Mouse (Mus musculus): ENCODE results near the gene Arhgef39. TPM values are rescaled to one million over a fixed set of nuclear protein-coding genes. Genes with fewer than 3 reads are reported as not detected.

Gene Arhgef39
- polyA plus RNA-seq, 1 experiment from 2014 or later = 34.8 TPM

- DNase-seq (ENCODE audit: low spot score) (no peak), ATAC-seq (ENCODE audit: low FRiP score) (no peak)
- Histone ChIP-seq H3K27me3 (ENCODE audit: control insufficient read depth, insufficient read depth, low read length) (no peaks in the 10 kb centered on the region), H3K36me3 (ENCODE audit: control insufficient read depth, insufficient read depth, low read length) (no peaks in the 10 kb centered on the region), H3K9me3 (ENCODE audit: control insufficient read depth, low read length) (no peaks in the 10 kb centered on the region), H3K4me1 (replicated peaks; ENCODE audit: control insufficient read depth, insufficient read depth, low read length) (no peaks in the 10 kb centered on the region), H3K4me3 (ENCODE audit: low read depth, low read length) (no peak overlapping the region), H3K9ac (ENCODE audit: low read depth, low read length) (no peak overlapping the region), H3K27ac (ENCODE audit: low read depth, low read length) (no peak overlapping the region), H3K4me2 (replicated peaks; ENCODE audit: low read depth, low read length) (no peak overlapping the region)
- WGBS = 87% methylated on average over 6 of the region's 6 CpGs
These were observed 33.6 kb downstream of the Arhgef39 start for GRCm38 (mm10) chr4:43465935-43466334.

- no peak for ATAC-seq (ENCODE audit: low FRiP score)
These were observed 36.4 kb downstream of the Arhgef39 start for GRCm38 (mm10) chr4:43463102-43463501.

GRCm38 (mm10) chr4:43457124-43457523 is 42.4 kb downstream of the Arhgef39 start:
- H3K27ac ChIP-seq (ENCODE audit: low read depth, low read length) = no peak overlapping the region
- WGBS = 15% methylated on average over 8 of the region's 8 CpGs
- DNase-seq (ENCODE audit: low spot score) (no peak), ATAC-seq (ENCODE audit: low FRiP score) (no peak)
- H3K9ac ChIP-seq (ENCODE audit: low read depth, low read length) = no peak overlapping the region
- H3K9me3 ChIP-seq (ENCODE audit: control insufficient read depth, low read length) = no peaks in the 10 kb centered on the region
- peaks cover 4% of the 10 kb centered on the region; the same call in 1 of the 2 replicates for H3K4me1 ChIP-seq (replicated peaks; ENCODE audit: control insufficient read depth, insufficient read depth, low read length)
- H3K27me3 ChIP-seq (ENCODE audit: control insufficient read depth, insufficient read depth, low read length) = peaks cover 8% of the 10 kb centered on the region; the same call in 1 of the 2 replicates
- H3K4me2 ChIP-seq (replicated peaks; ENCODE audit: low read depth, low read length) = no peak overlapping the region
- no peaks in the 10 kb centered on the region for H3K36me3 ChIP-seq (ENCODE audit: control insufficient read depth, insufficient read depth, low read length)
- H3K4me3 ChIP-seq (ENCODE audit: low read depth, low read length) = no peak overlapping the region

More at GRCm38 (mm10) chr4:43463102-43463501, 36.4 kb downstream of the Arhgef39 start:
- no peak overlapping the region for H3K9ac ChIP-seq (ENCODE audit: low read depth, low read length)
- no peak overlapping the region for H3K4me3 ChIP-seq (ENCODE audit: low read depth, low read length)
- no peaks in the 10 kb centered on the region for H3K27me3 ChIP-seq (ENCODE audit: control insufficient read depth, insufficient read depth, low read length)
- H3K9me3 ChIP-seq (ENCODE audit: control insufficient read depth, low read length) = no peaks in the 10 kb centered on the region
- H3K27ac ChIP-seq (ENCODE audit: low read depth, low read length) = no peak overlapping the region
- no peaks in the 10 kb centered on the region for H3K36me3 ChIP-seq (ENCODE audit: control insufficient read depth, insufficient read depth, low read length)
- no peak for DNase-seq (ENCODE audit: low spot score)
- H3K4me1 ChIP-seq (replicated peaks; ENCODE audit: control insufficient read depth, insufficient read depth, low read length) = no peaks in the 10 kb centered on the region
- 94% methylated on average over 5 of the region's 5 CpGs for WGBS
- no peak overlapping the region for H3K4me2 ChIP-seq (replicated peaks; ENCODE audit: low read depth, low read length)

GRCm38 (mm10) chr4:43456470-43456869 is 43.0 kb downstream of the Arhgef39 start:
- DNase-seq (ENCODE audit: low spot score) (no peak), ATAC-seq (ENCODE audit: low FRiP score) (no peak)
- no peak overlapping the region for H3K9ac ChIP-seq (ENCODE audit: low read depth, low read length)
- H3K4me2 ChIP-seq (replicated peaks; ENCODE audit: low read depth, low read length) = no peak overlapping the region
- no peak overlapping the region for H3K4me3 ChIP-seq (ENCODE audit: low read depth, low read length)
- H3K27me3 ChIP-seq (ENCODE audit: control insufficient read depth, insufficient read depth, low read length) = peaks cover 8% of the 10 kb centered on the region; the same call in 1 of the 2 replicates
- WGBS = 31% methylated on average over 4 of the region's 4 CpGs
- H3K27ac ChIP-seq (ENCODE audit: low read depth, low read length) = no peak overlapping the region
- peaks cover 4% of the 10 kb centered on the region; the same call in 1 of the 2 replicates for H3K4me1 ChIP-seq (replicated peaks; ENCODE audit: control insufficient read depth, insufficient read depth, low read length)
- no peaks in the 10 kb centered on the region for H3K9me3 ChIP-seq (ENCODE audit: control insufficient read depth, low read length)
- H3K36me3 ChIP-seq (ENCODE audit: control insufficient read depth, insufficient read depth, low read length) = no peaks in the 10 kb centered on the region

- peaks cover 4% of the 10 kb centered on the region; the same call in 1 of the 2 replicates for H3K4me1 ChIP-seq (replicated peaks; ENCODE audit: control insufficient read depth, insufficient read depth, low read length)
- no peaks in the 10 kb centered on the region for H3K36me3 ChIP-seq (ENCODE audit: control insufficient read depth, insufficient read depth, low read length)
- peaks cover 8% of the 10 kb centered on the region; the same call in 1 of the 2 replicates for H3K27me3 ChIP-seq (ENCODE audit: control insufficient read depth, insufficient read depth, low read length)
- DNase-seq (ENCODE audit: low spot score) (peak; percentile 32), ATAC-seq (ENCODE audit: low FRiP score) (no peak)
- peak within 1 kb of the TSS; percentile 20 for H3K4me3 ChIP-seq (ENCODE audit: low read depth, low read length)
- H3K9ac ChIP-seq (ENCODE audit: low read depth, low read length) = peak within 1 kb of the TSS; percentile 34; the same call in 1 of the 2 replicates
- no peak within 1 kb of the TSS for H3K27ac ChIP-seq (ENCODE audit: low read depth, low read length)
- 35% methylated on average over 20 of the region's 20 CpGs for WGBS
- no peaks in the 10 kb centered on the region for H3K9me3 ChIP-seq (ENCODE audit: control insufficient read depth, low read length)
- peak within 1 kb of the TSS; percentile 41 for H3K4me2 ChIP-seq (replicated peaks; ENCODE audit: low read depth, low read length)
These were observed 45.3 kb downstream of the Arhgef39 start, which contains the start of gene Cd72 for GRCm38 (mm10) chr4:43454041-43454836. Gene Cd72 (minus strand): TSS chr4:43454628.

GRCm38 (mm10) chr4:43453413-43453812 is 46.1 kb downstream of the Arhgef39 start:
- Histone ChIP-seq H3K9ac (ENCODE audit: low read depth, low read length) (peak overlapping the region; percentile 34; the same call in 1 of the 2 replicates), H3K36me3 (ENCODE audit: control insufficient read depth, insufficient read depth, low read length) (no peaks in the 10 kb centered on the region), H3K4me1 (replicated peaks; ENCODE audit: control insufficient read depth, insufficient read depth, low read length) (peaks cover 4% of the 10 kb centered on the region; the same call in 1 of the 2 replicates), H3K4me2 (replicated peaks; ENCODE audit: low read depth, low read length) (peak overlapping the region; percentile 41), H3K27ac (ENCODE audit: low read depth, low read length) (no peak overlapping the region), H3K27me3 (ENCODE audit: control insufficient read depth, insufficient read depth, low read length) (peaks cover 8% of the 10 kb centered on the region; the same call in 1 of the 2 replicates), H3K9me3 (ENCODE audit: control insufficient read depth, low read length) (no peaks in the 10 kb centered on the region), H3K4me3 (ENCODE audit: low read depth, low read length) (peak overlapping the region; percentile 20)
- peak; percentile 49 for DNase-seq (ENCODE audit: low spot score)
- 0 out of 2 replicates have a peak, but pooled peaks have one; percentile 45 for ATAC-seq (ENCODE audit: low FRiP score)
- 2% methylated on average over 18 of the region's 18 CpGs for WGBS

GRCm38 (mm10) chr4:43452315-43452714 is 47.2 kb downstream of the Arhgef39 start:
- H3K4me2 ChIP-seq (replicated peaks; ENCODE audit: low read depth, low read length) = no peak overlapping the region
- WGBS = 63% methylated on average over 11 of the region's 11 CpGs
- H3K9me3 ChIP-seq (ENCODE audit: control insufficient read depth, low read length) = no peaks in the 10 kb centered on the region
- H3K36me3 ChIP-seq (ENCODE audit: control insufficient read depth, insufficient read depth, low read length) = no peaks in the 10 kb centered on the region
- peaks cover 8% of the 10 kb centered on the region; the same call in 1 of the 2 replicates for H3K27me3 ChIP-seq (ENCODE audit: control insufficient read depth, insufficient read depth, low read length)
- no peak for DNase-seq (ENCODE audit: low spot score)
- peaks cover 4% of the 10 kb centered on the region; the same call in 1 of the 2 replicates for H3K4me1 ChIP-seq (replicated peaks; ENCODE audit: control insufficient read depth, insufficient read depth, low read length)
- no peak for ATAC-seq (ENCODE audit: low FRiP score)
- no peak overlapping the region for H3K27ac ChIP-seq (ENCODE audit: low read depth, low read length)
- H3K4me3 ChIP-seq (ENCODE audit: low read depth, low read length) = no peak overlapping the region
- H3K9ac ChIP-seq (ENCODE audit: low read depth, low read length) = no peak overlapping the region

- Histone ChIP-seq H3K4me1 (replicated peaks; ENCODE audit: control insufficient read depth, insufficient read depth, low read length) (peaks cover 4% of the 10 kb centered on the region), H3K9ac (ENCODE audit: low read depth, low read length) (no peak overlapping the region), H3K27ac (ENCODE audit: low read depth, low read length) (no peak overlapping the region), H3K9me3 (ENCODE audit: control insufficient read depth, low read length) (no peaks in the 10 kb centered on the region), H3K36me3 (ENCODE audit: control insufficient read depth, insufficient read depth, low read length) (peaks cover 12% of the 10 kb centered on the region), H3K4me3 (ENCODE audit: low read depth, low read length) (no peak overlapping the region), H3K27me3 (ENCODE audit: control insufficient read depth, insufficient read depth, low read length) (peaks cover 4% of the 10 kb centered on the region; the same call in 1 of the 2 replicates), H3K4me2 (replicated peaks; ENCODE audit: low read depth, low read length) (no peak overlapping the region)
- 87% methylated on average over 3 of the region's 3 CpGs for WGBS
- no peak for ATAC-seq (ENCODE audit: low FRiP score)
- no peak for DNase-seq (ENCODE audit: low spot score)
These were observed 50.9 kb downstream of the Arhgef39 start for GRCm38 (mm10) chr4:43448554-43448953.
